In genomic region chr2:174802453-174802852, GRCm38 (mm10) we compare ENCODE assay signal across 23 mouse cellular contexts. TPM values are rescaled to one million over a fixed set of nuclear protein-coding genes. Genes with fewer than 3 reads are reported as not detected.
DNase-seq lines count a peak whose midpoint lies in the region; ATAC-seq and TF ChIP-seq lines count a peak whose summit lies in the region.
"Had no signal": no experiment of that assay in that cellular context is flagged by ENCODE, and none has a peak within 500 bp of the region (broad histone marks: within the 10 kb centered on the region; RNA-seq: fewer than 3 reads in every experiment).

No protein-coding gene starts in this region.

- H3K27ac ChIP-seq in cerebellum, adult 2 months (ENCODE audit: insufficient read depth, low read length): no peak overlapping the region
- no peak overlapping the region for H3K27ac ChIP-seq in midbrain, embryonic 10.5 days (replicated peaks)
- H3K27ac ChIP-seq in forebrain, embryonic 12.5 days: no peak overlapping the region
- H3K27ac ChIP-seq: embryonic facial prominence, embryonic 10.5 days; embryonic facial prominence, embryonic 12.5 days had no signal

- H3K9me3 ChIP-seq in midbrain, embryonic 10.5 days (replicated peaks): 0 out of 2 replicates have a peak, but pooled peaks cover 4% of the 10 kb centered on the region
- H3K9me3 ChIP-seq in forebrain, embryonic 12.5 days: no peaks in the 10 kb centered on the region
- H3K9me3 ChIP-seq: embryonic facial prominence, embryonic 12.5 days had no signal

- H3K4me2 ChIP-seq in forebrain, embryonic 12.5 days: no peak overlapping the region
- H3K4me2 ChIP-seq: embryonic facial prominence, embryonic 12.5 days had no signal

- H3K27me3 ChIP-seq in cerebellum, adult 2 months (ENCODE audit: control insufficient read depth, insufficient read depth, low read length): no peaks in the 10 kb centered on the region
- H3K27me3 ChIP-seq in midbrain, embryonic 10.5 days (ENCODE audit: low read depth, poor library complexity, severe bottlenecking): no peaks in the 10 kb centered on the region
- H3K27me3 ChIP-seq in forebrain, embryonic 12.5 days: no peaks in the 10 kb centered on the region
- H3K27me3 ChIP-seq: embryonic facial prominence, embryonic 12.5 days; Patski had no signal

- peak; percentile 41 for DNase-seq in R1 (ENCODE audit: low read depth, low spot score)
- no peak for DNase-seq in cerebellum, adult 2 months
- DNase-seq in testis, postnatal 14 days (ENCODE audit: low spot score): no peak
- DNase-seq in midbrain, embryonic 10.5 days (ENCODE audit: low spot score): no peak
- DNase-seq: adrenal gland, adult 8-10 months; adrenal gland, postnatal 14 days; adrenal gland, postnatal 36 days; cerebellum, adult 11-12 months; cerebellum, adult 8-10 months; cerebellum, adult 9-11 months; cerebellum, postnatal 14 days; cerebellum, postnatal 36 days had no signal

- TF ChIP-seq CTCF in cerebellum, adult 2 months (IDR thresholded peaks at IDR 0.05; ENCODE audit: borderline replicate concordance, insufficient read depth, low read depth, low read length): no peak

- H3K9ac ChIP-seq in forebrain, embryonic 12.5 days: no peak overlapping the region
- H3K9ac ChIP-seq: embryonic facial prominence, embryonic 12.5 days had no signal

- no peak overlapping the region for H3K4me3 ChIP-seq in cerebellum, adult 2 months (replicated peaks; ENCODE audit: insufficient read depth, low read depth, low read length)
- H3K4me3 ChIP-seq in midbrain, embryonic 10.5 days: no peak overlapping the region
- no peak overlapping the region for H3K4me3 ChIP-seq in forebrain, embryonic 12.5 days (replicated peaks)
- H3K4me3 ChIP-seq: embryonic facial prominence, embryonic 10.5 days; embryonic facial prominence, embryonic 12.5 days had no signal

- no peaks in the 10 kb centered on the region for H3K36me3 ChIP-seq in midbrain, embryonic 10.5 days
- H3K36me3 ChIP-seq in forebrain, embryonic 12.5 days (replicated peaks): no peaks in the 10 kb centered on the region
- H3K36me3 ChIP-seq: embryonic facial prominence, embryonic 10.5 days; embryonic facial prominence, embryonic 12.5 days; G1E had no signal

- WGBS in cerebellum, adult 2 months: 77% methylated on average over 6 of the region's 6 CpGs
- WGBS in midbrain, embryonic 10.5 days: 84% methylated on average over 6 of the region's 6 CpGs
- 91% methylated on average over 6 of the region's 6 CpGs for WGBS in forebrain, embryonic 12.5 days

- H3K4me1 ChIP-seq in cerebellum, adult 2 months (ENCODE audit: control insufficient read depth, insufficient read depth, low read length): no peaks in the 10 kb centered on the region
- H3K4me1 ChIP-seq in midbrain, embryonic 10.5 days: no peaks in the 10 kb centered on the region
- no peaks in the 10 kb centered on the region for H3K4me1 ChIP-seq in forebrain, embryonic 12.5 days
- H3K4me1 ChIP-seq: embryonic facial prominence, embryonic 10.5 days; embryonic facial prominence, embryonic 12.5 days had no signal

- TF ChIP-seq POLR2A in cerebellum, adult 2 months (IDR thresholded peaks at IDR 0.05; ENCODE audit: borderline replicate concordance, insufficient read depth, low read length): no peak

- peak; percentile 74 for ATAC-seq in common myeloid progenitor, adult 5-6 weeks (replicated peaks; ENCODE audit: low read depth, poor library complexity, severe bottlenecking)
- peak; percentile 12 to 39; a peak in 1 of 4 replicates for ATAC-seq in hematopoietic stem cell, adult 5-6 weeks (replicated peaks in 1 of 2; ENCODE audit: insufficient read depth in 1 of 2, low FRiP score in 2 of 2, low TSS enrichment in 1 of 2, low read depth in 1 of 2, poor library complexity in 2 of 2, severe bottlenecking in 2 of 2)
- no peak for ATAC-seq in forebrain, embryonic 12.5 days (ENCODE audit: low FRiP score)
- ATAC-seq: activated CD4-positive, CD25-positive, alpha-beta regulatory T cell, adult 4 months; forebrain, embryonic 14.5 days; forebrain, embryonic 16.5 days; Patski had no signal

RNA-seq across cellular contexts. Expression of gene Edn3, which starts 42.0 kb away (rescaled TPM):
- total RNA-seq in common myeloid progenitor, adult 5-6 weeks (2017): not detected in 2 replicates
- 0.84 and 1.0 TPM in 2 replicates for total RNA-seq in hematopoietic stem cell, adult 5-6 weeks (2017)
- 4.2 and 4.3 TPM in 2 replicates for polyA plus RNA-seq in cerebellum, adult 2 months (2012; rRNA removed)
- polyA plus RNA-seq in midbrain, embryonic 10.5 days (2016; fragmentation: Nextera tagmentation; extraction: Ambion mirVana): 8.4 and 9.6 TPM in 2 replicates
- 3.2 and 5.3 TPM in 2 replicates for polyA plus RNA-seq in forebrain, embryonic 12.5 days (2016; fragmentation: Nextera tagmentation; extraction: Ambion mirVana)
- polyA plus RNA-seq: activated CD4-positive, CD25-positive, alpha-beta regulatory T cell, adult 4 months; C2C12; G1E; Patski had no signal
